In the genomic region with DNA sequence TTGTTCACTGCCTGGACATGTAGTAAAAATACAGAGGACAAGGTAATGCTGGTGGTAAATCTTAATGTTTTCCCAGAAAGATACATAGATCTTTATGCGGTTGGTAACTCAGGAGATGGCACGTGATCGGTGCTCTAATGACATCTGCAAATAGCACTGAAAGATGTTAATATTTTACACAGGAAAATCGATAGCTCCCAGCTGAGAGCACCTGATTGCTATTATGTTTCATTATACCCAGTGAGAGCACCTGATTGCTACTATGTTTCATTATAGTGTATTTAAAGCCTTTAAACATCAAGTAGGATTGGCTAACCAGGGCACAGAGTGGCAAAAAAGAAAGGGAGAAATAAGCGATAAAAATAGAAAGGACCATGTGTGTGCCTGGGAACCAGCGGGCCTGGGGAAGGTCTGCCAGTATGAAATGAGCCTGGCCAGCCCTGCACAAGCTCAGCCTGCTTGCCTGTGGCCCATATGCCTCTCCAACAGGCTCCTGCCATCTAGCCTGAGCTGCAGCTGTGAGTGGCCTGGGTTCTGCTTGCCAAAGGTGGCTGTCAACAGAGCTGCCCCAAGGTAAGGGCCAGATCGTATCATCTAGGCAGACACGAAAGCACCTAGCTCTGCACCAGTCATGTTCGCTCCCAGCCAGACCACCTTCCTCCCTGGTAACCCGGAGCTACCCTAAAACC, we compare ENCODE assay signal across 15 mouse cellular contexts. TPM values are rescaled to one million over a fixed set of nuclear protein-coding genes. Genes with fewer than 3 reads are reported as not detected.
DNase-seq lines count a peak whose midpoint lies in the region; ATAC-seq lines count a peak whose summit lies in the region.
"Had no signal": no experiment of that assay in that cellular context is flagged by ENCODE, and none has a peak within 500 bp of the region (broad histone marks: within the 10 kb centered on the region; RNA-seq: fewer than 3 reads in every experiment).

No protein-coding gene starts in this region.

- ATAC-seq in limb, embryonic 12.5 days (ENCODE audit: insufficient number of reproducible peaks, insufficient read depth, low FRiP score, low TSS enrichment, low read depth) = peak; percentile 71
- 0 out of 2 replicates have a peak, but pooled peaks have one; percentile 24 for ATAC-seq in limb, embryonic 13.5 days (ENCODE audit: low FRiP score, low read depth)
- ATAC-seq: Patski had no signal

- no peak overlapping the region for H3K4me2 ChIP-seq in limb, embryonic 12.5 days
- H3K4me2 ChIP-seq in limb, embryonic 13.5 days (replicated peaks) = no peak overlapping the region
- H3K4me2 ChIP-seq: embryonic facial prominence, embryonic 12.5 days had no signal

- H3K4me3 ChIP-seq in limb, embryonic 12.5 days (replicated peaks) = no peak overlapping the region
- no peak overlapping the region for H3K4me3 ChIP-seq in limb, embryonic 10.5 days
- H3K4me3 ChIP-seq in limb, embryonic 13.5 days = no peak overlapping the region
- H3K4me3 ChIP-seq: embryonic facial prominence, embryonic 12.5 days; heart, adult 2 months had no signal

- no peak overlapping the region for H3K27ac ChIP-seq in limb, embryonic 12.5 days
- H3K27ac ChIP-seq in limb, embryonic 10.5 days = no peak overlapping the region
- H3K27ac ChIP-seq in limb, embryonic 13.5 days = no peak overlapping the region
- H3K27ac ChIP-seq: embryonic facial prominence, embryonic 12.5 days; heart, adult 2 months had no signal

- peaks cover 6% of the 10 kb centered on the region; the same call in 1 of the 2 replicates for H3K4me1 ChIP-seq in limb, embryonic 12.5 days (replicated peaks)
- no peaks in the 10 kb centered on the region; the same call in 1 of the 2 replicates for H3K4me1 ChIP-seq in limb, embryonic 10.5 days
- peaks cover 6% of the 10 kb centered on the region for H3K4me1 ChIP-seq in limb, embryonic 13.5 days

- 0 out of 2 replicates have a peak overlapping the region, but pooled peaks have one; percentile 19 for H3K9ac ChIP-seq in limb, embryonic 12.5 days (replicated peaks)
- no peak overlapping the region for H3K9ac ChIP-seq in limb, embryonic 13.5 days
- H3K9ac ChIP-seq: embryonic facial prominence, embryonic 12.5 days had no signal

- DNase-seq in limb, embryonic 10.5 days (ENCODE audit: low spot score) = no peak
- peak; percentile 66 for DNase-seq in cerebellum, adult 8-10 months
- peak; percentile 69 to 73 for DNase-seq in cerebellum, postnatal 36 days
- no peak for DNase-seq in testis, postnatal 10 days (ENCODE audit: low spot score)
- DNase-seq in frontal cortex, adult 2 months (ENCODE audit: extremely low spot score in 1 of 2, low spot score in 1 of 2) = no peak
- DNase-seq: adrenal gland, adult 2 months; heart, adult 2 months; heart, postnatal 10 days; kidney, adult 2 months; lung, adult 2 months; thymus, postnatal 4 days had no signal

- H3K9me3 ChIP-seq in limb, embryonic 12.5 days = no peaks in the 10 kb centered on the region
- no peaks in the 10 kb centered on the region for H3K9me3 ChIP-seq in limb, embryonic 10.5 days (replicated peaks)
- H3K9me3 ChIP-seq in limb, embryonic 13.5 days = no peaks in the 10 kb centered on the region
- H3K9me3 ChIP-seq: embryonic facial prominence, embryonic 12.5 days had no signal

- no peaks in the 10 kb centered on the region for H3K27me3 ChIP-seq in limb, embryonic 12.5 days
- no peaks in the 10 kb centered on the region for H3K27me3 ChIP-seq in limb, embryonic 10.5 days (ENCODE audit: low read depth, poor library complexity, severe bottlenecking)
- no peaks in the 10 kb centered on the region for H3K27me3 ChIP-seq in limb, embryonic 13.5 days
- H3K27me3 ChIP-seq: embryonic facial prominence, embryonic 12.5 days; Patski had no signal

- no peaks in the 10 kb centered on the region for H3K36me3 ChIP-seq in limb, embryonic 12.5 days
- no peaks in the 10 kb centered on the region for H3K36me3 ChIP-seq in limb, embryonic 10.5 days
- H3K36me3 ChIP-seq in limb, embryonic 13.5 days = no peaks in the 10 kb centered on the region
- H3K36me3 ChIP-seq: embryonic facial prominence, embryonic 12.5 days had no signal

- 73% methylated on average over 10 of the region's 10 CpGs for WGBS in limb, embryonic 12.5 days
- WGBS in limb, embryonic 10.5 days = 90% methylated on average over 10 of the region's 10 CpGs
- WGBS in limb, embryonic 13.5 days = 57% methylated on average over 10 of the region's 10 CpGs

RNA-seq across cellular contexts. Expression of gene Cnot11, which starts 19.3 kb away (rescaled TPM):
- 31.9 and 35.5 TPM in 2 replicates for polyA plus RNA-seq in limb, embryonic 12.5 days (2016; fragmentation: Nextera tagmentation; extraction: Ambion mirVana)
- 23.1 and 26.0 TPM in 2 replicates for polyA plus RNA-seq in limb, embryonic 10.5 days (2016; fragmentation: Nextera tagmentation; extraction: Ambion mirVana)
- polyA plus RNA-seq in limb, embryonic 13.5 days (2015; fragmentation: Nextera tagmentation; extraction: Ambion mirVana) = 22.9 and 23.2 TPM in 2 replicates
- polyA plus RNA-seq in frontal cortex, adult 2 months (2012; rRNA removed) = 19.4 and 19.9 TPM in 2 replicates

RNA-seq across cellular contexts. Expression of gene Tbc1d8, which starts 36.9 kb away (rescaled TPM):
- polyA plus RNA-seq in limb, embryonic 12.5 days (2016; fragmentation: Nextera tagmentation; extraction: Ambion mirVana) = 8.9 and 10.9 TPM in 2 replicates
- polyA plus RNA-seq in limb, embryonic 10.5 days (2016; fragmentation: Nextera tagmentation; extraction: Ambion mirVana) = 3.6 and 5.1 TPM in 2 replicates
- 8.8 and 10.4 TPM in 2 replicates for polyA plus RNA-seq in limb, embryonic 13.5 days (2015; fragmentation: Nextera tagmentation; extraction: Ambion mirVana)
- 20.7 and 20.9 TPM in 2 replicates for polyA plus RNA-seq in frontal cortex, adult 2 months (2012; rRNA removed)

Comparison
In these comparisons a context has a peak if more than half of its experiments do, and no peak if none do; other contexts are left out.
1. DNase-seq: peak in cerebellum, adult 8-10 months (single experiment) and cerebellum, postnatal 36 days (2 of 2); none in limb, embryonic 10.5 days (single experiment), testis, postnatal 10 days (single experiment) and frontal cortex, adult 2 months (0 of 2).